Mouse (Mus musculus) MEL (cell line): ENCODE results near the gene Fkbp4. TPM values are rescaled to one million over a fixed set of nuclear protein-coding genes. Genes with fewer than 3 reads are reported as not detected.
A peak's percentile ranks its signal among the peaks of the same experiment; 100 is the strongest.

Experiments used
- DNase-seq: peaks from one replicate; pipeline ENCODE4 v3.0.0; 2011; ENCODE audit warnings: low read depth, low spot score
- H3K27ac ChIP-seq: 2 replicates; pipeline ENCODE4 v1.5.1; 2012; ENCODE audit warnings: low read depth, mild to moderate bottlenecking, control low read depth, low read length, moderate library complexity; ENCODE audit not compliant: control insufficient read depth
- H3K27me3 ChIP-seq, 2 experiments: fragments of 150-350 bp in 1 of 2; sonication (generic) in 1 of 2; 2 replicates each; pipeline ENCODE4 v1.6.1; 2012; ENCODE audit warnings: low read length in 2 of 2, mild to moderate bottlenecking in 2 of 2, improper control_type of control experiment in 1 of 2, moderate library complexity in 1 of 2; ENCODE audit not compliant: insufficient read depth in 2 of 2, control insufficient read depth in 1 of 2
- H3K36me3 ChIP-seq, 2 experiments: 2 replicates each; pipeline ENCODE4 v1.6.1; 2012 to 2014; ENCODE audit warnings: low read length in 2 of 2, improper control_type of control experiment in 1 of 2, inconsistent platforms in 1 of 2, mild to moderate bottlenecking in 1 of 2; ENCODE audit not compliant: insufficient read depth in 2 of 2, control insufficient read depth in 1 of 2
- H3K4me1 ChIP-seq, 2 experiments: fragments of 150-350 bp in 1 of 2; sonication (generic) in 1 of 2; 2 replicates each; pipeline ENCODE4 v1.6.1; 2012; ENCODE audit warnings: low read length in 2 of 2, improper control_type of control experiment in 1 of 2, mild to moderate bottlenecking in 1 of 2; ENCODE audit not compliant: insufficient read depth in 2 of 2, control insufficient read depth in 1 of 2
- H3K4me3 ChIP-seq, 2 experiments: fragments of 150-350 bp in 1 of 2; sonication (generic) in 1 of 2; 2 replicates each; pipeline ENCODE4 v1.5.1; 2012; ENCODE audit warnings: low read depth in 2 of 2, low read length in 2 of 2, mild to moderate bottlenecking in 2 of 2, moderate library complexity in 2 of 2, control low read depth in 1 of 2, improper control_type of control experiment in 1 of 2; ENCODE audit not compliant: control insufficient read depth in 1 of 2, insufficient read depth in 1 of 2
- H3K79me2 ChIP-seq: 2 replicates; pipeline ENCODE4 v1.6.1; 2012; ENCODE audit warnings: mild to moderate bottlenecking, low read length, moderate library complexity; ENCODE audit not compliant: control insufficient read depth, poor library complexity, insufficient read depth
- H3K9ac ChIP-seq: 2 replicates; pipeline ENCODE4 v1.6.1; 2012; ENCODE audit warnings: low read depth, mild to moderate bottlenecking, control low read depth, low read length, moderate library complexity; ENCODE audit not compliant: control insufficient read depth, poor library complexity, severe bottlenecking
- H3K9me3 ChIP-seq: fragments of 150-350 bp; sonication (generic); replicated peaks from 2 replicates; pipeline ENCODE4 v1.6.1; 2012; ENCODE audit warnings: mild to moderate bottlenecking, low read length, improper control_type of control experiment, moderate library complexity; ENCODE audit not compliant: insufficient read depth
- BHLHE40 ChIP-seq: IDR thresholded peaks from 2 replicates; pipeline ENCODE4 v1.6.1; 2012; ENCODE audit warnings: low read depth, mild to moderate bottlenecking, inconsistent platforms, low read length, improper control_type of control experiment, borderline replicate concordance
- CHD2 ChIP-seq: IDR thresholded peaks from 2 replicates; pipeline ENCODE4 v1.6.1; 2011; ENCODE audit warnings: low read length, improper control_type of control experiment
- CTCF ChIP-seq, 3 experiments: IDR thresholded peaks in 2 of 3; conservative IDR thresholded peaks in 1 of 3; 2 replicates each; pipeline ENCODE4 v1.5.1; 2011 to 2012; ENCODE audit warnings: low read length in 3 of 3, low read depth in 2 of 3, mild to moderate bottlenecking in 2 of 3, improper control_type of control experiment in 1 of 3, inconsistent platforms in 1 of 3, mixed read lengths in 1 of 3, moderate library complexity in 1 of 3; ENCODE audit not compliant: control insufficient read depth in 1 of 3, insufficient read depth in 1 of 3, poor library complexity in 1 of 3, severe bottlenecking in 1 of 3
- ELF1 ChIP-seq: IDR thresholded peaks from 2 replicates; pipeline ENCODE4 v1.6.1; 2014; ENCODE audit warnings: low read depth, mild to moderate bottlenecking, inconsistent platforms, low read length, improper control_type of control experiment, moderate library complexity
- EP300 ChIP-seq, 2 experiments: IDR thresholded peaks; 2 replicates each; pipeline ENCODE4 v1.6.1; 2011; ENCODE audit warnings: improper control_type of control experiment in 2 of 2, low read length in 2 of 2, low read depth in 1 of 2, mild to moderate bottlenecking in 1 of 2
- ETS1 ChIP-seq: IDR thresholded peaks from 2 replicates; pipeline ENCODE4 v1.6.1; 2012; ENCODE audit warnings: low read depth, mild to moderate bottlenecking, inconsistent platforms, low read length, improper control_type of control experiment, moderate library complexity
- GABPA ChIP-seq: IDR thresholded peaks from 2 replicates; pipeline ENCODE4 v1.6.1; 2012; ENCODE audit warnings: low read depth, mild to moderate bottlenecking, inconsistent platforms, low read length, improper control_type of control experiment, moderate library complexity
- HCFC1 ChIP-seq: IDR thresholded peaks from 2 replicates; pipeline ENCODE4 v1.6.1; 2012; ENCODE audit warnings: low read depth, mild to moderate bottlenecking, inconsistent platforms, low read length, improper control_type of control experiment, moderate library complexity
- JUND ChIP-seq: IDR thresholded peaks from 2 replicates; pipeline ENCODE4 v1.6.1; 2011; ENCODE audit warnings: low read depth, mild to moderate bottlenecking, improper control_type of control experiment, low read length
- KAT2A ChIP-seq: conservative IDR thresholded peaks from 2 replicates; pipeline ENCODE4 v1.6.1; 2012; ENCODE audit warnings: low read depth, low read length, improper control_type of control experiment, inconsistent platforms
- MAX ChIP-seq: IDR thresholded peaks from 2 replicates; pipeline ENCODE4 v1.6.1; 2011; ENCODE audit warnings: low read length, improper control_type of control experiment
- MAZ ChIP-seq: IDR thresholded peaks from 2 replicates; pipeline ENCODE4 v1.6.1; 2012; ENCODE audit warnings: low read depth, mild to moderate bottlenecking, inconsistent platforms, low read length, improper control_type of control experiment
- MEF2A ChIP-seq: IDR thresholded peaks from 2 replicates; pipeline ENCODE4 v1.6.1; 2014; ENCODE audit warnings: low read depth, mild to moderate bottlenecking, inconsistent platforms, low read length, improper control_type of control experiment; ENCODE audit not compliant: poor library complexity, insufficient replicate concordance, severe bottlenecking; ENCODE audit errors: extremely low read depth
- MYC ChIP-seq: IDR thresholded peaks from 2 replicates; pipeline ENCODE4 v1.6.1; 2011; ENCODE audit warnings: low read depth, mild to moderate bottlenecking, low read length, improper control_type of control experiment, moderate library complexity
- NELFE ChIP-seq: IDR thresholded peaks from 2 replicates; pipeline ENCODE4 v1.6.1; 2011; ENCODE audit warnings: low read depth, low read length, improper control_type of control experiment
- NRF1 ChIP-seq: IDR thresholded peaks from 2 replicates; pipeline ENCODE4 v1.6.1; 2014; ENCODE audit warnings: low read depth, mild to moderate bottlenecking, inconsistent platforms, low read length, improper control_type of control experiment, moderate library complexity; ENCODE audit not compliant: poor library complexity, insufficient read depth, severe bottlenecking
- POLR2A ChIP-seq, 2 experiments: IDR thresholded peaks; 2 replicates each; pipeline ENCODE4 v1.6.1; 2011 to 2012; ENCODE audit warnings: low read length in 2 of 2, mild to moderate bottlenecking in 2 of 2, control low read depth in 1 of 2, improper control_type of control experiment in 1 of 2, low read depth in 1 of 2, moderate library complexity in 1 of 2; ENCODE audit not compliant: control insufficient read depth in 1 of 2, insufficient read depth in 1 of 2, poor library complexity in 1 of 2
- POLR2AphosphoS2 ChIP-seq: IDR thresholded peaks from 2 replicates; pipeline ENCODE4 v1.6.1; 2011; ENCODE audit warnings: low read length, improper control_type of control experiment
- POLR2AphosphoS5 ChIP-seq: IDR thresholded peaks from 2 replicates; pipeline ENCODE4 v1.6.1; 2012; ENCODE audit warnings: low read depth, borderline replicate concordance, mild to moderate bottlenecking, inconsistent platforms, low read length, moderate library complexity, mixed read lengths
- SIN3A ChIP-seq: IDR thresholded peaks from 2 replicates; pipeline ENCODE4 v1.6.1; 2012; ENCODE audit warnings: low read length, improper control_type of control experiment, inconsistent platforms
- SMC3 ChIP-seq: IDR thresholded peaks from 2 replicates; pipeline ENCODE4 v1.6.1; 2011; ENCODE audit warnings: low read depth, low read length, improper control_type of control experiment
- TAL1 ChIP-seq: IDR thresholded peaks from 2 replicates; pipeline ENCODE4 v1.6.1; 2012; ENCODE audit warnings: mild to moderate bottlenecking, inconsistent platforms, low read length, moderate library complexity, mixed read lengths
- TBP ChIP-seq: IDR thresholded peaks from 2 replicates; pipeline ENCODE4 v1.8.0; 2011; ENCODE audit warnings: low read depth, low read length, improper control_type of control experiment
- UBTF ChIP-seq: IDR thresholded peaks from 2 replicates; pipeline ENCODE4 v1.6.1; 2012; ENCODE audit warnings: low read depth, mild to moderate bottlenecking, inconsistent platforms, low read length, improper control_type of control experiment, moderate library complexity, borderline replicate concordance; ENCODE audit not compliant: insufficient read depth
- USF1 ChIP-seq: IDR thresholded peaks from 2 replicates; pipeline ENCODE4 v1.6.1; 2014; ENCODE audit warnings: low read depth, mild to moderate bottlenecking, inconsistent platforms, low read length, improper control_type of control experiment, moderate library complexity
- USF2 ChIP-seq, 2 experiments: IDR thresholded peaks; 2 replicates each; pipeline ENCODE4 v1.6.1; 2011 to 2012; ENCODE audit warnings: improper control_type of control experiment in 2 of 2, low read length in 2 of 2, borderline replicate concordance in 1 of 2, inconsistent platforms in 1 of 2, low read depth in 1 of 2, mild to moderate bottlenecking in 1 of 2; ENCODE audit not compliant: insufficient read depth in 1 of 2
- ZC3H11A ChIP-seq: IDR thresholded peaks from 2 replicates; pipeline ENCODE4 v1.6.1; 2012; ENCODE audit warnings: low read depth, mild to moderate bottlenecking, inconsistent platforms, low read length, improper control_type of control experiment
- ZKSCAN1 ChIP-seq: IDR thresholded peaks from 2 replicates; pipeline ENCODE4 v1.6.1; 2012; ENCODE audit warnings: low read depth, mild to moderate bottlenecking, inconsistent platforms, low read length, improper control_type of control experiment, moderate library complexity
- ZMIZ1 ChIP-seq: IDR thresholded peaks from 2 replicates; pipeline ENCODE4 v1.6.1; 2012; ENCODE audit warnings: low read depth, mild to moderate bottlenecking, inconsistent platforms, low read length, improper control_type of control experiment, moderate library complexity
- ZNF384 ChIP-seq: IDR thresholded peaks from 2 replicates; pipeline ENCODE4 v1.6.1; 2012; ENCODE audit warnings: low read depth, mild to moderate bottlenecking, inconsistent platforms, low read length, improper control_type of control experiment
- polyA plus RNA-seq, 2 experiments: library from polyadenylated mRNA; stranded (reverse) in 1 of 2; unstranded in 1 of 2; fragments of >175 nt in 1 of 2; fragments of >200 nt in 1 of 2; gene quantifications; 2 replicates each; pipeline versions ENCODE4 v1.2.1 to v1.2.4; 2012; ENCODE audit warnings: low replicate concordance in 2 of 2, low read depth in 1 of 2; ENCODE audit not compliant: insufficient read length in 2 of 2, insufficient read depth in 1 of 2, missing spikeins in 1 of 2
- total RNA-seq: library from RNA; depleted of rRNA; stranded (reverse); fragments of 300-350 nt; gene quantifications from 2 replicates; pipeline ENCODE4 v1.2.3, GENCODE M21; 2012

Fkbp4 gene
- total and polyA plus RNA-seq, 3 experiments = 333 to 934 (median 426) TPM

DNA sequence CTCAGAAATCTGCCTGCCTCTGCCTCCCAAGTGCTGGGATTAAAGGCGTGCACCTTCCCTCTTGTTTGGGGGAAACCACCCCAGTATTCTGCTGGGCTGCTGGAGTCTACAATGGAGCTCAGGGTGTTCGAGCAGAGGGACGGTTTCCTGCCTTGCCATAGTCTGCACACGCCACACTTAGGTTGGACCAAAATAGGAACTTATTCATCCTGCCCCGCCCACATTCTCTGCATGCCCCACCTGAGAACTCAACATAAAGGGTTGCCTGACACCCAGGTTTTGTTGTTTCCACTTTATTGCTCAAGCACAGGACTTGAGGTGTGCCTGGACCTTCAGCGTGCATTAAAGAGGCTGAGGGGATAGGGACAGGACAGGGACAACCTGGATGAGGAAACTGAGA is 8.7 kb downstream of the Fkbp4 start:
- H3K9ac ChIP-seq = no peak overlapping the region
- H3K4me1 ChIP-seq = peaks cover 11 to 18% of the 10 kb centered on the region in 2 experiments
- H3K9me3 ChIP-seq = no peaks in the 10 kb centered on the region; the same call in 1 of the 2 replicates
- peak; percentile 48 for DNase-seq
- H3K79me2 ChIP-seq = no peaks in the 10 kb centered on the region; the same call in 1 of the 2 replicates
- no peak for TF ChIP-seq ETS1
- no peak for TF ChIP-seq ZMIZ1
- TF ChIP-seq EP300 (IDR thresholded peaks at IDR 0.05; ENCODE audit: low read depth in 1 of 2, low read length in 2 of 2) = no peak
- no peak for TF ChIP-seq ZC3H11A
- no peak for TF ChIP-seq SMC3
- TF ChIP-seq, all 39 proteins: peak for 0
- H3K27ac ChIP-seq = peak overlapping the region; percentile 46
- H3K27me3 ChIP-seq = no peaks in the 10 kb centered on the region
- H3K36me3 ChIP-seq = peaks cover 21 to 28% of the 10 kb centered on the region in 2 experiments
- H3K4me3 ChIP-seq = no peak overlapping the region

DNA sequence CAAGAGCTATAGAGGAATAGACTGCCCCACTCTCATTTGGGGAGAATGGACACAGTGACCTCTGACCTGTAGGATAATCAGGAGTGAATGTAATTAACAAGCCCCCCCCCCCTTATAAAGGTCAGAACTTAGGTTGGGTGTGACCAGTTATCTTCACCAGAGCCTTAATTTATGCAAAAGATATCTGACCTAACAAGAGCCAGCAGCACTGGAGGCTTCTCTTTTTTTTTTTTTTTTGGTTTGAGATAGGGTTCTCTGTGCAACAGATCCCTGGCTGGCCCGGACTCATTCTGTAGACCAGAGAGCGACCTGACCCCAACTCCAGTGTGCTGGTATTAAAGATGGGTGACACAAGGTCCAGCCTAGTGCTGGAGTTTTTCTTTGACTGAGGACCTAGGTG is 9.2 kb downstream of the Fkbp4 start:
- Histone ChIP-seq H3K27ac (peak overlapping the region; percentile 46), H3K36me3 (peaks cover 21 to 24% of the 10 kb centered on the region in 2 experiments), H3K9me3 (no peaks in the 10 kb centered on the region; the same call in 1 of the 2 replicates), H3K9ac (no peak overlapping the region), H3K4me3 (no peak overlapping the region), H3K79me2 (no peaks in the 10 kb centered on the region; the same call in none of the 2 replicates), H3K4me1 (peaks cover 11 to 18% of the 10 kb centered on the region in 2 experiments), H3K27me3 (no peaks in the 10 kb centered on the region)
- DNase-seq = peak; percentile 47
- no peak for TF ChIP-seq POLR2AphosphoS5
- no peak for TF ChIP-seq UBTF
- TF ChIP-seq ZMIZ1 = no peak
- no peak for TF ChIP-seq ZC3H11A
- TF ChIP-seq POLR2AphosphoS2 = no peak
- TF ChIP-seq EP300 (IDR thresholded peaks at IDR 0.05; ENCODE audit: low read depth in 1 of 2, low read length in 2 of 2) = peak; percentile 51 to 56; a peak in 2 of 4 replicates
- no peak for TF ChIP-seq JUND
- TF ChIP-seq NRF1 = no peak
- TF ChIP-seq USF1 = no peak
- TF ChIP-seq CTCF (IDR thresholded peaks at IDR 0.05 in 2 of 3, conservative IDR thresholded peaks at IDR 0.05 in 1 of 3; ENCODE audit: control insufficient read depth in 1 of 3, insufficient read depth in 1 of 3, low read depth in 2 of 3, low read length in 3 of 3, poor library complexity in 1 of 3, severe bottlenecking in 1 of 3) = no peak
- no peak for TF ChIP-seq BHLHE40
- no peak for TF ChIP-seq CHD2
- TF ChIP-seq ELF1 = no peak
- no peak for TF ChIP-seq HCFC1
- TF ChIP-seq ETS1 = peak; percentile 60
- no peak for TF ChIP-seq KAT2A
- TF ChIP-seq MAZ = peak; percentile 65; the same call in 1 of the 2 replicates
- TF ChIP-seq USF2 (IDR thresholded peaks at IDR 0.05; ENCODE audit: borderline replicate concordance in 1 of 2, insufficient read depth in 1 of 2, low read depth in 1 of 2, low read length in 2 of 2) = no peak
- no peak for TF ChIP-seq MYC
- TF ChIP-seq ZNF384 = peak; percentile 96
- TF ChIP-seq SMC3 = no peak
- TF ChIP-seq GABPA = no peak
- TF ChIP-seq MEF2A = no peak
- no peak for TF ChIP-seq TAL1
- TF ChIP-seq MAX = no peak
- TF ChIP-seq NELFE = no peak
- peak; percentile 21; the same call in 1 of the 2 replicates for TF ChIP-seq SIN3A
- no peak; the same call in 1 of the 2 replicates for TF ChIP-seq ZKSCAN1
- TF ChIP-seq POLR2A (IDR thresholded peaks at IDR 0.05; ENCODE audit: control insufficient read depth in 1 of 2, insufficient read depth in 1 of 2, low read depth in 1 of 2, low read length in 2 of 2, poor library complexity in 1 of 2) = no peak; a peak in 1 of 4 replicates
- no peak for TF ChIP-seq TBP
